Mouse (Mus musculus) adrenal gland, adult 2 months (tissue): ENCODE data around the gene Spns1. TPM values are rescaled to one million over a fixed set of nuclear protein-coding genes. Genes with fewer than 3 reads are reported as not detected.
"Not testable (repeated sequence)": the region's sequence is repeated elsewhere in the genome, so short reads cannot be mapped to it uniquely, and the experiment has no call there.

Experiments
- DNase-seq: peaks from one replicate; pipeline ENCODE4 v3.0.0; 2021
- long read RNA-seq: library from polyadenylated mRNA; stranded (forward); transcript quantifications from one replicate; pipeline ENCODE4 v2.0.0, GENCODE M21; 2021
- polyA plus RNA-seq: library from polyadenylated mRNA; depleted of rRNA; stranded (reverse); fragments of >200 nt; gene quantifications from 2 replicates; pipeline ENCODE4 v1.2.3, GENCODE M21; 2012; rRNA removed
- total RNA-seq, 2 experiments: library from RNA; stranded (reverse); gene quantifications; 2 replicates each; pipeline ENCODE4 v1.2.3; 2021

The Spns1 gene
- 10 to 100 TPM; 31.3 to 39.0 TPM for total RNA-seq
- polyA plus RNA-seq: 223 and 234 TPM in 2 replicates
- long read RNA-seq, transcript Spns1-201 (12 exons, 2,219 nt): major isoform, 42 of 47 reads
- long read RNA-seq, partial matches to known transcripts: 4 of 47 reads
- long read RNA-seq, other reads (novel, unspliced or antisense): 0 of 47 reads

GRCm38 (mm10) chr7:126377278-126378158 is at the start of gene Spns1:
TSS of gene Spns1 (minus strand) at chr7:126377450.
- peak; percentile 97 for DNase-seq

- no peak for DNase-seq
Measured at GRCm38 (mm10) chr7:126424161-126424560, 46.9 kb upstream of the Spns1 start.

GRCm38 (mm10) chr7:126421756-126422155 is 44.5 kb upstream of the Spns1 start:
- no peak for DNase-seq

GRCm38 (mm10) chr7:126418496-126418895 is 41.2 kb upstream of the Spns1 start:
- DNase-seq: no peak

GRCm38 (mm10) chr7:126417606-126418005 is 40.4 kb upstream of the Spns1 start:
- DNase-seq: no peak

- no peak for DNase-seq
Measured at GRCm38 (mm10) chr7:126417045-126417444, 39.8 kb upstream of the Spns1 start.

GRCm38 (mm10) chr7:126416615-126417014 is 39.4 kb upstream of the Spns1 start:
- no peak for DNase-seq

GRCm38 (mm10) chr7:126414725-126415124 is 37.5 kb upstream of the Spns1 start, which contains the start of gene Cd19:
TSS of gene Cd19 (minus strand) at chr7:126414889.
- DNase-seq: no peak

- peak; percentile 51 for DNase-seq
Measured at GRCm38 (mm10) chr7:126411061-126411460, 33.8 kb upstream of the Spns1 start.

GRCm38 (mm10) chr7:126408686-126409085 is 31.4 kb upstream of the Spns1 start:
- no peak for DNase-seq

GRCm38 (mm10) chr7:126402518-126402917 is 25.3 kb upstream of the Spns1 start:
- not testable (repeated sequence) for DNase-seq

GRCm38 (mm10) chr7:126399548-126399947 is 22.3 kb upstream of the Spns1 start:
- peak; percentile 85 for DNase-seq

- DNase-seq: no peak
Measured at GRCm38 (mm10) chr7:126397822-126398221, 20.6 kb upstream of the Spns1 start.

- no peak for DNase-seq
Measured at GRCm38 (mm10) chr7:126397221-126397620, 20.0 kb upstream of the Spns1 start.

- peak; percentile 96 for DNase-seq
Measured at GRCm38 (mm10) chr7:126396298-126397119, 19.3 kb upstream of the Spns1 start, which contains the start of gene Nfatc2ip. TSS of gene Nfatc2ip (minus strand) at chr7:126396737.

GRCm38 (mm10) chr7:126392086-126392884 is 15.0 kb upstream of the Spns1 start:
- not testable (repeated sequence) for DNase-seq

GRCm38 (mm10) chr7:126388185-126388584 is 10.9 kb upstream of the Spns1 start:
- no peak for DNase-seq

- no peak for DNase-seq
Measured at GRCm38 (mm10) chr7:126383565-126383964, 6.3 kb upstream of the Spns1 start.

- DNase-seq: no peak
Measured at GRCm38 (mm10) chr7:126376903-126377277, 360 bp downstream of the Spns1 start.

GRCm38 (mm10) chr7:126375012-126375411 is 2.2 kb downstream of the Spns1 start:
- DNase-seq: no peak

- DNase-seq: no peak
Measured at GRCm38 (mm10) chr7:126374526-126374925, 2.7 kb downstream of the Spns1 start.

- DNase-seq: no peak
Measured at GRCm38 (mm10) chr7:126373007-126373406, 4.2 kb downstream of the Spns1 start.
